Mouse (Mus musculus) myocyte (in vitro differentiated cells): ENCODE data around the gene Rassf2. TPM values are rescaled to one million over a fixed set of nuclear protein-coding genes. Genes with fewer than 3 reads are reported as not detected.
A peak's percentile ranks its signal among the peaks of the same experiment; 100 is the strongest.

Experiments used
- H3K27me3 ChIP-seq: one replicate; pipeline ENCODE4 v1.6.1; 2011; ENCODE audit not compliant: control insufficient read depth, insufficient read depth, insufficient read length
- H3K36me3 ChIP-seq: one replicate; pipeline ENCODE4 v1.6.1; 2011; ENCODE audit not compliant: control insufficient read depth, insufficient read depth
- H3K4me2 ChIP-seq: one replicate; pipeline ENCODE4 v1.6.1; 2011; ENCODE audit warnings: low read depth, control low read depth
- H3K4me3 ChIP-seq: one replicate; pipeline ENCODE4 v1.5.1; 2011; ENCODE audit warnings: mild to moderate bottlenecking, control low read depth, moderate library complexity
- H3K79me2 ChIP-seq: one replicate; pipeline ENCODE4 v1.6.1; 2011; ENCODE audit not compliant: control insufficient read depth, insufficient read depth
- H3ac ChIP-seq: one replicate; pipeline ENCODE4 v1.6.1; 2011; ENCODE audit not compliant: control insufficient read depth, insufficient read length
- CEBPB ChIP-seq: IDR thresholded peaks from 2 replicates; pipeline ENCODE4 v1.6.1; 2011; ENCODE audit warnings: mild to moderate bottlenecking, moderate library complexity; ENCODE audit not compliant: poor library complexity, insufficient read depth, severe bottlenecking
- E2F4 ChIP-seq: IDR thresholded peaks from one replicate; pipeline ENCODE4 v1.6.1; 2011; ENCODE audit warnings: mild to moderate bottlenecking, control low read depth, moderate library complexity; ENCODE audit not compliant: insufficient read depth
- MAX ChIP-seq: IDR thresholded peaks from one replicate; pipeline ENCODE4 v1.6.1; 2011; ENCODE audit warnings: low read depth, mild to moderate bottlenecking, control low read depth
- MYOD1 ChIP-seq, 3 experiments: IDR thresholded peaks; one replicate each; pipeline ENCODE4 v1.6.1; 2011; ENCODE audit warnings: control low read depth in 2 of 3, low read depth in 2 of 3, mild to moderate bottlenecking in 2 of 3, moderate library complexity in 1 of 3; ENCODE audit not compliant: insufficient read length in 2 of 3, control insufficient read depth in 1 of 3
- MYOG ChIP-seq, 3 experiments: IDR thresholded peaks; one replicate each; pipeline ENCODE4 v1.6.1; 2011; ENCODE audit warnings: control low read depth in 2 of 3, low read depth in 2 of 3, mild to moderate bottlenecking in 2 of 3; ENCODE audit not compliant: insufficient read length in 2 of 3, control insufficient read depth in 1 of 3, insufficient read depth in 1 of 3
- POLR2A ChIP-seq: IDR thresholded peaks from one replicate; pipeline ENCODE4 v1.6.1; 2011; ENCODE audit warnings: low read depth, mild to moderate bottlenecking, control low read depth, moderate library complexity; ENCODE audit not compliant: insufficient read length
- POLR2AphosphoS2 ChIP-seq: IDR thresholded peaks from one replicate; pipeline ENCODE4 v1.6.1; 2011; ENCODE audit warnings: low read depth, control low read depth; ENCODE audit not compliant: insufficient read length
- REST ChIP-seq: IDR thresholded peaks from one replicate; pipeline ENCODE4 v1.6.1; 2011; ENCODE audit warnings: mild to moderate bottlenecking, control low read depth, moderate library complexity; ENCODE audit not compliant: insufficient read depth, insufficient read length
- SRF ChIP-seq: IDR thresholded peaks from one replicate; pipeline ENCODE4 v1.6.1; 2011; ENCODE audit warnings: low read depth; ENCODE audit not compliant: control insufficient read depth, insufficient read length
- TCF12 ChIP-seq: IDR thresholded peaks from one replicate; pipeline ENCODE4 v1.6.1; 2011; ENCODE audit warnings: mild to moderate bottlenecking, control low read depth; ENCODE audit not compliant: poor library complexity, insufficient read depth, severe bottlenecking
- TCF3 ChIP-seq: IDR thresholded peaks from one replicate; pipeline ENCODE4 v1.6.1; 2011; ENCODE audit warnings: low read depth, control low read depth; ENCODE audit not compliant: insufficient read length
- USF1 ChIP-seq: IDR thresholded peaks from one replicate; pipeline ENCODE4 v1.6.1; 2011; ENCODE audit warnings: low read depth, mild to moderate bottlenecking, control low read depth, moderate library complexity
- polyA plus RNA-seq: library from polyadenylated mRNA; unstranded; fragments of >200 nt; fragmentation: generic; extraction: Trizol; gene quantifications from one replicate; pipeline ENCODE4 v1.2.1, GENCODE M21; 2012; ENCODE audit warnings: missing spikeins

Rassf2 gene
- polyA plus RNA-seq, 1 experiment = 8.4 TPM

DNA sequence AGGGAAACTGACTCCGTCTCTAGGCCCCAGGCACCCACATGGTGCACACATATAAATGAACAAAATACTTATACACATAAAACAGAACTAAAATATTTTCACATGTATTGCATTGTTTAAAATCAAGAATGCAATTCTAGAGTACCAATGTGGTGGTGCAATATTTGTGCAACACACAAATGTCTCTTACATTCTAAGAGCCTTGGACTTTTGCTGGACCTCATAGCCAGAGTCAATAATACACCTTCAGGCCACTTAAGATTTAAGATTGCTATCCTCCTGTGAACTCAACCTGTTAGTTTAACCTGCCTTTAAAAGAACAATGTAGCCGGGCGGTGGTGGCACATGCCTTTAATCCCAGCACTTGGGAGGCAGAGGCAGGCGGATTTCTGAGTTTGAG, 16.6 kb upstream of the Rassf2 start:
- Histone ChIP-seq H3ac (no peak overlapping the region), H3K27me3 (no peaks in the 10 kb centered on the region), H3K4me3 (no peak overlapping the region), H3K4me2 (no peak overlapping the region), H3K36me3 (peaks cover 2% of the 10 kb centered on the region), H3K79me2 (no peaks in the 10 kb centered on the region)
- TF ChIP-seq MYOG (IDR thresholded peaks at IDR 0.05; ENCODE audit: control insufficient read depth in 1 of 3, insufficient read depth in 1 of 3, insufficient read length in 2 of 3, low read depth in 2 of 3) (no peak), POLR2AphosphoS2 (no peak), REST (no peak), CEBPB (no peak), USF1 (no peak), E2F4 (no peak), MAX (no peak), MYOD1 (IDR thresholded peaks at IDR 0.05; ENCODE audit: control insufficient read depth in 1 of 3, insufficient read length in 2 of 3, low read depth in 2 of 3) (no peak), TCF3 (no peak), POLR2A (no peak)

DNA sequence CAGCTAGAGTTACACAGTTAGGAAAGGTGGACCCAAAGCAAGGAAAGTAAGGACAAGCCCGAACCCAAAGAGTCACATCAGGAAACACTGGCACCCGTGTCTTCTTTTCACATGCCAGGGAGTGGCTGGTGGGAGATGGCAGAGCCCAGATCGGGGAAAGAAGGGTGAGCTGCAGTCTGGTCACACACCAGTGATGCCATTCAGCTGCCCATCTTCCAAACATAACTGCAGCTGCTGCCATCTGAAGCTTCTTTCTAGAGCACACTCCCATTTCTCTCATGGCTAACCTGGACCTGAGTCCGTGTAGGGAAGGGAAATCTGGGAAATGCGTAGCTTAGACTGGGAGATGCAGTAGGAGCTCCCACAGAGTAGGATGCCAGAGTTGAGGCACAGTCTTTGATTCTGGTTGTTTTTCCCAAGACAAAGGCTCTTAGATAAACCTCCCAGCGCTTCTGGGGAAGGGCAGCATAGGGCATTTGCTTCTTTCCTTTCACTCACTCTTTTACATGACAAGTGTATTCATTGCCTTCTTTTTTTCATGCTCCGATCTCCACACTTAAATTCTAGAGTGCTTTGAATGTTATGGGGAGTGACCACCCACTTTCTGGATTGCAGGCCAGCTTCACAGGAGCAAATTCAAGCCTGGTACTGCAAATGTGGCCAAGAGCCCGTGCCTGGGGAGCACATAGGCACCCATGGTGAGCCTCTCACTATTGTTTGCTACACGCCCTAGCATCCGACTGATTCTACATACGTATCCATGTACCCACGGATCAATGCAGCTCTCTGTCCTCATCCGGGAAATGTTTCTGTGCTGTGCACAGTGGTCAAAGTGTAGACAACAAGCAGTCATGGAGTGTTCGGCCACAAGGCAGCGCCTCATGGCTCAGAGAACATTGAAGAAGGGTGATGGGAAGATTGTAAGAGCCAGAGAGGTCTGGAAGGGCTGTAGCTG, 14.5 kb upstream of the Rassf2 start:
- Histone ChIP-seq H3K79me2 (no peaks in the 10 kb centered on the region), H3K27me3 (no peaks in the 10 kb centered on the region), H3ac (no peak overlapping the region), H3K4me3 (no peak overlapping the region), H3K36me3 (no peaks in the 10 kb centered on the region), H3K4me2 (no peak overlapping the region)
- no peak for TF ChIP-seq USF1
- TF ChIP-seq MYOG (IDR thresholded peaks at IDR 0.05; ENCODE audit: control insufficient read depth in 1 of 3, insufficient read depth in 1 of 3, insufficient read length in 2 of 3, low read depth in 2 of 3) = peak in 1 of 3 experiments; percentile 62
- TF ChIP-seq POLR2AphosphoS2 = no peak
- peak in 1 of 3 experiments; percentile 60 for TF ChIP-seq MYOD1 (IDR thresholded peaks at IDR 0.05; ENCODE audit: control insufficient read depth in 1 of 3, insufficient read length in 2 of 3, low read depth in 2 of 3)
- no peak for TF ChIP-seq POLR2A

DNA sequence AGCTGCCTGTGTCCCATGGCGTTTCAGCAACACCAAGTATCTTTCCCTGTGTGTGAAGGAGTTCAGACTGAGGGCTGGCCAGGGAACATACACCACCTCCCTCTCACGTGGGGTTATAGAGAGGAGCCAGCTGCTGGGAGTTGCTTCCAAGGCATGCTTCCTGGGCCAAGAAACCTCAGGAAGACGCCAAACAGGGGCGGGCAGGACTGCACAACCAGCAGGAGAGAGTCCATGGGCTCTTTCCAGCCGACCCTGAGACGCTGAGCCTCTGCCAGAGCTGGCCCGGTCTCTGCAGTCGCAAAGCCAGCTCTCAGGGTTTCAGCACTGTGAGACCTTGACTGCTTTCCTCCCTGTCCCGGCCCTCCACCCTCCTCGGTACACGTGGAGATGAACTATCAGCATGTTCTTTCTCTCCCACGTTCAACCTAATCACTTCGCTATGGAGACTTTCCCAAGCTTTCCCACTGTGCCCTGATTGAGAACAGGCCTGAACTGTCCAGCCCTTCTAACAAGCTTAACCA, 13.1 kb upstream of the Rassf2 start:
- no peak overlapping the region for H3K4me3 ChIP-seq
- TF ChIP-seq POLR2AphosphoS2 (no peak), MYOD1 (IDR thresholded peaks at IDR 0.05; ENCODE audit: control insufficient read depth in 1 of 3, insufficient read length in 2 of 3, low read depth in 2 of 3) (peak in 2 of 3 experiments; percentile 9 to 37), TCF12 (no peak), MYOG (IDR thresholded peaks at IDR 0.05; ENCODE audit: control insufficient read depth in 1 of 3, insufficient read depth in 1 of 3, insufficient read length in 2 of 3, low read depth in 2 of 3) (peak in 2 of 3 experiments; percentile 17 to 56)

DNA sequence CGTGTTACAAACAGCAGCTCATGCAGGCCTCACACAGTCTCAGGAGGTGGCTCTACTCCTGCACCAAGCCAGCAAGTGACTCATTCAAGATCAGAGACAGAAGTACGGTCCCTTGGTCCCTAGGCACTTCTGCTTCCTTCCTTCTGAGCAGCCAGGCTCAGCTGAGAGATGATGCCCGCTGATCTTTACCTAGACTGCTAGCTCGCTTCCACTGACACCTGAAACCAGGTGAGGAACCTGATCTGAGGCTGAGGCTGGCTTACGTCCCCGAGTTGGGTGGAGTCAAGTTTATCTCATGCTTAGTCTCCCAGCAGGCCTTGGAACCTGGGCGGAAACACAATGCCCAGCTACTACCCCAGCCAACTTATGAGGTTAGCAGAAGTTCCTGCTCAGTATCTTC, 9.8 kb upstream of the Rassf2 start:
- Histone ChIP-seq H3K4me2 (no peak overlapping the region), H3K79me2 (no peaks in the 10 kb centered on the region), H3K27me3 (no peaks in the 10 kb centered on the region), H3K36me3 (no peaks in the 10 kb centered on the region), H3ac (no peak overlapping the region), H3K4me3 (no peak overlapping the region)
- TF ChIP-seq E2F4 = no peak
- no peak for TF ChIP-seq REST
- TF ChIP-seq MYOD1 (IDR thresholded peaks at IDR 0.05; ENCODE audit: control insufficient read depth in 1 of 3, insufficient read length in 2 of 3, low read depth in 2 of 3) = no peak
- no peak for TF ChIP-seq CEBPB
- no peak for TF ChIP-seq TCF3
- TF ChIP-seq POLR2A = no peak
- TF ChIP-seq TCF12 = no peak
- TF ChIP-seq MYOG (IDR thresholded peaks at IDR 0.05; ENCODE audit: control insufficient read depth in 1 of 3, insufficient read depth in 1 of 3, insufficient read length in 2 of 3, low read depth in 2 of 3) = no peak
- TF ChIP-seq MAX = no peak
- no peak for TF ChIP-seq USF1
- no peak for TF ChIP-seq SRF
- no peak for TF ChIP-seq POLR2AphosphoS2

More for the DNA sequence above, 13.1 kb upstream of the Rassf2 start:
- no peak overlapping the region for H3K4me2 ChIP-seq
- no peak overlapping the region for H3ac ChIP-seq
- no peaks in the 10 kb centered on the region for H3K79me2 ChIP-seq
- no peaks in the 10 kb centered on the region for H3K27me3 ChIP-seq
- no peaks in the 10 kb centered on the region for H3K36me3 ChIP-seq

DNA sequence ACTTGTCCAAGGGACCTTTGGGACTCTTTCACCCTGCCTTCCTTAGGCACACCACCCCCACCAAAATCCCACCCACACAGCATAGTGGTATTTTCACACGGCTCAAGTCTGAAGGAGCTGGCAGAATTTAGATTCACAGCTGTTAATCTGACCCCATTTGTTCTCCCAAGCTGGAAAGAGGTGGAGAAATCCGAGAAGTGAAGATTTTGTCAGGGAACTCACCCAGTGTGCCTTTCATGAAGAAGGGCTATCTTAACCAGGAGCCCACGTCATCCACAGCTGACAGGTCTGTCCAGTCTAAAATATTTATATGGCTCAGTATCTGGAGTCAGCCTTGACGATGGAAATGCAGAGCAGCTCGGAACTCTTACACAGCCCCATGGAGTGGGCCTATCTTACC, 6.3 kb upstream of the Rassf2 start:
- H3K79me2 ChIP-seq = no peaks in the 10 kb centered on the region
- no peaks in the 10 kb centered on the region for H3K36me3 ChIP-seq
- no peaks in the 10 kb centered on the region for H3K27me3 ChIP-seq
- no peak overlapping the region for H3ac ChIP-seq
- H3K4me3 ChIP-seq = no peak overlapping the region
- H3K4me2 ChIP-seq = peak overlapping the region; percentile 12
- TF ChIP-seq MYOG (IDR thresholded peaks at IDR 0.05; ENCODE audit: control insufficient read depth in 1 of 3, insufficient read depth in 1 of 3, insufficient read length in 2 of 3, low read depth in 2 of 3) (peak in 1 of 3 experiments; percentile 66), E2F4 (no peak), MYOD1 (IDR thresholded peaks at IDR 0.05; ENCODE audit: control insufficient read depth in 1 of 3, insufficient read length in 2 of 3, low read depth in 2 of 3) (peak in 2 of 3 experiments; percentile 12 to 19), MAX (no peak), SRF (no peak), POLR2AphosphoS2 (no peak), CEBPB (no peak), REST (no peak), POLR2A (no peak), TCF3 (no peak), USF1 (no peak)
